Mouse (Mus musculus): ENCODE measurements at regions not wholly inside any gene's neighbourhood (a gene's known extent, or its start where the extent isn't known, plus 50 kb on each side); places are given as distances from the start of the nearest gene placed in this dataset.

DNA sequence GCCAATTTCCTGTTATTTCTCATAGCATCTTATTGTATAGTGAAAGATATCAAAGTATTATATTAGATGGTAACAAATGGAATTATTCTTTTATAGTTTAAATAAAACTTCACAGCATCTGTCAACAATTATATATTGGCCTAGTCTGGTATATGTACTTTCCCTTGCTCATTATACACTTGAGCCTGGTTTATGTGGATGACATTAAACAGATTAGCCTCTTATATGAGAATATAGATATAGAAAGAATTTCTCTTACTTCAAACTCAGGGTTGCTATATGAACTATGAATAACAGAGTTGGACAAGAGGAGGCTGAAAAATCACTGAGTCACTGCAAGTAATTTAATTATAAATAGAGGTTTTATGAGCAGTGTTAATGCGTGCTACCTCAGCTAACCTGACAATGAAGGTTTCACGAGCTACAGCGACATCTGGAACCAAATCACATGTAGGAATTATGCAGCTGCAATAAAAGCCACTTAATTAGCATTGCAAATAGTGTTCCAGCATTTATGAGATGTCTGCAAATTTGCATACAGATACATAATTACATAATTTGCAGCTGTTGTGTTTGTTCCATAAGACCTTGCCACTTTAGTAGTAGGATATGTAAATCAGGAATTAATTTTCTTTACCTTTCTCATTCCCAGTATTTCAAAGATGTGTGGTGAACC lies 452.9 kb upstream of the Frg1 start:
- no peak for DNase-seq (ENCODE audit: low spot score in 2 of 2)

DNA sequence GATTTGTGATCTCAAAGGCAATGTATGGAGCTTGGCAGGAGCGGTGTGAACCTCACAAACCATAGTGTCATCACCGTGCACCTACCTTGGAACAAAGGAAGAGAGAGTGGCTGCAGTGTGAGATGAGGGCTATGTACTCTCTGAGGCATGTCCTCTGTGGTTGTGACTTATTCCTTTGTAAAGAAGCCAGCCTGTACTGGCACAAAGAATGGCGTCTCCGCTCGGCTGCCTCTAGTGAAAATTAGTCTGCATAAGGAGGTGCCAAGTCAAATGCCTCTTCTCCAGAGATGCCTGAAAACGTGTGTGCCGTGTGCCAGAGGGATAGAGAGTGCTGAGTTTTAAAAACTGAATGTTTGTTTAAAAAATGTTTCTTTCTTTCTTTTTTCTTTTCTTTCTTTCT lies 444.0 kb upstream of the Frg1 start:
- DNase-seq (ENCODE audit: low spot score in 2 of 2): no peak

DNA sequence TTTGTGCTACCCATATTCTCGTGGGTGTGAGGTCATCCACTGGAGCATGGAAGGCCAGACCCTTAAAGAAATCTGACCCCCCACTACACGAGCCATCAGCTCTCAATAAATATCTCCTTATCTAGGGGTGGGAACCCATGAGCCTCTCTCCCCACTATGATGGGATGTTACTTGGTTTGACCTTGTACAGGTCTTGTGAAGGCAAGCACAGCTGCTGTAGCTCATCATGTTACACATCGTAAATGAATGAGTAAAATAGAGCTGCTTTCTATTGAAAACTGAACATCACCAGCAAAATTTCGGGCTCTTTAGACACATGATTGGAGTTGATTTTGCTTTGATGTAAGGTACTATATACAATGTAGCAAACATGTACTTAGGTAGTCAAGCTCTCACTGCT lies 414.8 kb upstream of the Frg1 start:
- no peak for DNase-seq (ENCODE audit: low spot score in 2 of 2)

DNA sequence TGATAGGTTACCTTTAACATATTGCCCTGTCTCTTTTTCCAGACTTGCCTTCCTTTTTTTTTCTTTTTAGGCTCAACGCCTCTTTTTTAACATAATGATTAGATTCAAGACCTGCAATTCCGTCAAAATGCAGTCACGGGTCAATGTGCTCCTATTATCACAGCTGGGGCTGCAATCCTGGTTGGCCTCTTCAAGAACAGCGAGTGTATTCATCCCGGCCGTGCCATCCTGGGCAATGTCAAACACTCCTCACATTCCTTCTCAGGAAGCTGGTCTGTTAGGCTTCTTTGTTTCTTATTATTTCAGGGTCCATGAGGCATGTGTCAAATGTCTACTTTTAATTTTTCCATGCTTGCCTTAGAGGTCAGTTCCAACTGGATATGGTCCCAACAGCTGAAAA lies 413.5 kb upstream of the Frg1 start:
- DNase-seq (ENCODE audit: low spot score in 2 of 2): no peak

DNA sequence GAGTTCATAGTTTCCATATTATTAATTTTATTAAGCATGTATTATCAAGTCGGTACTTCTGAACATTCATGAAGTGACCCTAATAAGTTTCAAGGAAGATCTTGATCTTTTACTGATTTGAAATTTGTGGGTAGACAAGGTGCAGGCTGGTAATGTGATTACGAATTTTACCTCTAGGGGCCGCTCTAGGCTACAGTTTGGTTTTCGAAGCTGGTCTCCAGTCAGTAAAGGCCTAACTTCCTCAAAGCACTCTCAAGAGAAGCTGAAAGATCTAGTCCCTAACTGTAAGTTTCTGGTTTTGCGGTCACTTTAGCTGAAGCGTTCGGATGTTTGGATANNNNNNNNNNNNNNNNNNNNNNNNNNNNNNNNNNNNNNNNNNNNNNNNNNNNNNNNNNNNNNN lies 408.1 kb upstream of the Frg1 start:
- DNase-seq (ENCODE audit: low spot score in 2 of 2): peak; percentile 36 to 43

DNA sequence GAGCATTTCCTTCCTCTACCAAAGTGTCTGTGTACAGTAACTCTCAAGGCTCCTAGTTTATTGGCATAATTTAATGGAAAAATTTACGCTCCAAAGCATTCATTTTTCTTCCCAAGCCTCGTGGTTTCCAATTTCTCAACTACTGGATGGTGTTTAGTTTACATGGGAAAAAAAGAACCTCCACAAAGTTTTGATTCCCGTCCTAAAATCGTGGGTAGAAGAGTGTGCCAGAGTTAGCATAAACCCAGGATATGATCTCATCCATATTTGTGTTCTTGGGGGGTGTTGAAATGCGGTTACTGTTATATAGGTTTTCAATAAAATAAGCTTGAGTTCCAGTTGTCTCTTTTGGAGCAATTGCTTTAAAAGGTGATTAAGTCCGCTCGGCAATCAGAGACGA lies 406.2 kb upstream of the Frg1 start:
- no peak for DNase-seq (ENCODE audit: low spot score in 2 of 2)

DNA sequence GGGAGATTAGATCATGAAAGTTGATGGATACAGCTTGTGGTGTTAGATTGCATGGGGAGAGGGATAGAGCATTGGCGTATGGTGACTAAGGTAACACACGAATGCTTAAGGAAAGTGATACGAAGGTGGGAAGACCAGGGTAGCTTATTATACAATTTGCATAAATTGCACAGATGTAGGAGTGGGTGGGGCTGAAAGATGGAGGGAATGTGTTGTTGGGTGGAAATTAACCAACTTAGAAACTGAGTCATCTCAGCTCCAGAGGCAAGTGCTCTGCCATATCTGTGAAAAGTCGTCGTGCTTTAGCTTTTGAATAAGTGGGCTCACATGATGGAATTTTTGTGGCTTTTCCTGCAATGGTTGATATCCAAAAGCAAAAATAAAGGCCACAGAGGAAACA lies 404.8 kb upstream of the Frg1 start:
- DNase-seq (ENCODE audit: low spot score in 2 of 2): peak in 1 of 2 experiments; percentile 36

DNA sequence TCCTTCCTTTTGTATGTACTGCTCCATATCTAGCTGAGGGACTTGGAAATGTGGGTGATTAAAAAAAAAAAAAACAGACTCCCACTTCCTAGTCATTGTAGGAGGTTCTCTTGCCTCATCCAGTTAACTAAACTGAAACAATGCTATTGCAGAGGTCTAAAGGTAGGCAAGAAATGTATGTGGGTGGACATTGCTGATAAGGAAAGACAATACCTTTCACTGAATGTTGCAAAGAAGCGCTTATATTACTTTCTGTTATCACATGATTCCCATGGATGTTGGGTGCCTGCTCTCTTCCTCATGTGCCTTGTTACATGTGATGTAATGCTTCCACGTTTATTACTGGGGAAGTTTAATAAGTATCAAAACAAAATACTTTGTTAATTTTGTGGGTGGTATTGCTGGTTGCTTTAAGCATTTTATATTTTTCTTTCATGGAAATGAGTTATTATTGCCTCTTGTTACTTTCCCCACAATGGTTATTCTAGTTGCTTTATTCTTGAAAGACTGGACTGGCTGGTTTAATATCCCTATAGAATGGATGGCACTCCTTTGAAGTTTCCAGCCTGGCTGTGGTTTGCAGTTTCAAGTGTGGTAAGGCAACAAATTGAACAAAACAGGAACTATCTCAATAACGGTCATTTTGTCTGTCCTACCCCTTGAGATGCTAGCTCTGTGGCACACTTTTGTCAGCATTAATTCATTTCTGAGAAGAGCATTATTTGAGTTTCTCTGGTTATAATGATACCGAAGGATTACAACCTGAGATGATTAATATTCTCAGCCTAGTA lies 403.9 kb upstream of the Frg1 start:
- no peak for DNase-seq (ENCODE audit: low spot score in 2 of 2)

DNA sequence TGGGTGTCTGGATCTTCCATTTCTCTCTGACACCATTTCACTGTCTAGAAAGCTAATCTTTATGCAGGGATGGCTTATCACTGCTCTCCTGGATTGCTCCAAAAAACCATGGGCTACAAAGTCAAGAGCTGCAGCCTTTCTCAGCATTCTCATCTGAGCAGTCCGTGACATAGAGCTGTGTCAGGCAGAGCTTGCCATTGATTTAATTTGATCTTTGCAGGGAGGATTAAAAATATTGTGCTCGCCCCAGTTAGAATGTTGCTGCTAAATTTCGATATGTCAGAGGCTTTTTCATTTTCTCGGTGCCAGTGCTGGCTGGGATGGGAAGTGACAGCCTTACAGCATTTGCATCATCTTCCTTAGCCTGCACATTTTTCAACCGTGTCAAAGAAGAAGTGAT lies 401.7 kb upstream of the Frg1 start:
- DNase-seq (ENCODE audit: low spot score in 2 of 2): no peak

DNA sequence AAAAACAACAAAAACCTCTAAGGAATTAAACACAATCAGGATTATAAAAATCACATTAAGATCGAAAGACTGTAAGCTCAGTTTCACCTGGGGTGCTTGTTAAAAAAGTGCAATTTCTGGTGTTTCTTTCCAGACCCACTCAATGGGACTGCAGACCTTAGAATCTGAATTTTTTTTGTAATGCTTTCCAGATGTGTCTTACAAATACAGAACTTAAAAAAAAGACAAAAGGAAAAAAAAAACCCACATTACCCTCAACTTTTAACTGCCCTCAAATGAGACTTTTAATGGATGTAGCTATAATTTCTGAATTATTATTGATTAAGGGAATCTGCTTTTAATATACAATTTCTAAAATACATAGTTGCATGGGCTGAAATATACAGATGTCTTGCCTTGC lies 401.2 kb upstream of the Frg1 start:
- no peak for DNase-seq (ENCODE audit: low spot score in 2 of 2)

DNA sequence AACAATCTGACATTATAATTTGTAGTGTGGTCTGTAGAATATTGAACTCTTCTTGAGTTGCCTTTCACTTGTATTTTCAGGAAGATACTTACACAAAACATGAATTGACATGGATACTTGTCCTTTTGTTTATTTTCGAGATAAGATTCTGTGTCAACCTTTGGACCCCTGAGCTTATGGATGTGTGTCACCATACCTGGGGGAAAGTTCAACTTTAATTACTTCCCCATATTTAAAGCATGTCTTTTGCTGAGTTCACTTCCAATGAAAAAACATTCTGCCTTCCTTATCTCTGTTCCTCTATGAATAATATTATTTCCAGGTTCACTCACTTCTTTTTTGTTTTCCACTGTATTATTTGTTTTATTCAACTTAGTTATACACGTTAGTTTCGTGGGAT lies 398.4 kb upstream of the Frg1 start:
- DNase-seq (ENCODE audit: low spot score in 2 of 2): no peak

DNA sequence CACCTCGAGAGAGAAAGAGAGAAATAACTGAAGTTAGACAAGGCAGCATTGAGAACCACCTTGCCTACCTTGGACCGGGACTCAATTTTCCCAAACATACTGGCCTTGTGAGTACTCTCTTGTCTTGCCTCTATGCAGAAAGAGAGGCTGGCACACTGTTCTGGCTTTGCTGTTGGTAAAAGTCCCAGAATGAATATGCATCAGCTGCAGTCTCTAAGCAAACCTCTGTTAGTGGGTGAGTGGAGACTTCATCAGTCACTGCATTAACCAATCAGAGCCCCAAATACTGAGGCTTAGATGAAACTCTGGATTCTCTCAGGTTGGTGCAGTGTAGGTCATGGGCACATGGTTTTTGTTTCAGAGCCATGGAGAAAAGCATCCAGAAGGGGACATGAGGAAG lies 378.8 kb upstream of the Frg1 start:
- no peak for DNase-seq (ENCODE audit: low spot score in 2 of 2)

DNA sequence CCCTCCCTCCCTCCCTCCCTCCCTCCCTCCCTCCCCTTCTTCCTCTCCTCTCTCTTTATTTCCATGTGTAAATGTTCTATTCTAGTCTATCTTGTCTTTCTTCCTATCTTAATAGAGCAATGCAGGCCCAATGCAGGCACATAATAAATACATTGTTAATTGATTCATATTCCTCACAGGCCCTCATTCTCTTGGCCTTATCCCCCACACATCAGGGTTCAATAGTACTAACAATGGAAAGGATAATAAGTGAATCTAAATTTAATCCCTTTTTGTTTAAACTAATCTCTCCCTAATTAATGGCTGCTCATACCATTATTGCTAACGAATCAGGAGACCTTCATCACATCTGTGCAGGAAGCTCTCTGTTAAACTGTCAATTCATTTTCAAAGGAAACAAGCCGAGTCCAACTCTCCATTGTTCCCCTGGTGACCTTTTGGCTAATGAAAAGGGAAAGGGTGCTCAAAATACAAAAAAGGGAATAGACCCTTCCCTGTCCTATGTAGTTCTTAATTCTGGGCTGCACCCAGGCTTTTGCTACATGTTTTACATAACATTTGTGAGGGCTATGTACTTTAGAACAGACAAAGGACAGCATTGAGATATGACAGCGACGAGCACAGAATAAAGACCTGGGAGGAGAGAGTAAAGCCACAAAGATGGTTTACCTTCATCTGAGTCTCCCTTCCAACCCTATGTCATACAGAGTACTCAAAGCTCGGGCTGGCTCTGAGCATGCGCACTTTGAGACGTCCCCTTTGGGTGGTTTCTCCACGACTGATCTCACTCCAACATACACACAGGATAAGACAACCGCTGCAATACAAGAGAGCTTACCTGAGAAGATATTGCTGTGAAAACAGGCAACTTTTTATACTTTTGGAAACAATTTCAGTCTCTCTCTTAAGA lies 370.3 kb upstream of the Frg1 start:
- DNase-seq (ENCODE audit: low spot score in 2 of 2): no peak

DNA sequence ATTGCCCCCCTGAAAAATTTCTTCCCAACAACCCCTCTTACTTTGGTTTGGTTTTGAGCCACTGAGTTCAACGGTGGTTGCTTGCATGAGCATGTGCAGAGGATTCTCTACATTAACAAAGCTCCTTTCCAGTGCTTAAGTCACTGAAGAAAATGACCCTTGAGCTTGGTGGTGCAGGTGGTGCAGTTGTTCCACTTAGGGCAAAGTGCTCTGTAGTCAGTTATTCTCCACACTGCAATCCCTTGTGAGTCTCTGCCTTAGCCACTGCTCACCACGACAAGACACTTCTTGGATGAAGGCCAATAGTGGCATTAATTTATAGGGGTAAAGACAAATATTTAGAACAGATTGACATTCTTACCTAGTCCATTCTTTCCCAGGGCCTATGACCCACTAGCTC lies 369.1 kb upstream of the Frg1 start:
- DNase-seq (ENCODE audit: low spot score in 2 of 2): no peak

DNA sequence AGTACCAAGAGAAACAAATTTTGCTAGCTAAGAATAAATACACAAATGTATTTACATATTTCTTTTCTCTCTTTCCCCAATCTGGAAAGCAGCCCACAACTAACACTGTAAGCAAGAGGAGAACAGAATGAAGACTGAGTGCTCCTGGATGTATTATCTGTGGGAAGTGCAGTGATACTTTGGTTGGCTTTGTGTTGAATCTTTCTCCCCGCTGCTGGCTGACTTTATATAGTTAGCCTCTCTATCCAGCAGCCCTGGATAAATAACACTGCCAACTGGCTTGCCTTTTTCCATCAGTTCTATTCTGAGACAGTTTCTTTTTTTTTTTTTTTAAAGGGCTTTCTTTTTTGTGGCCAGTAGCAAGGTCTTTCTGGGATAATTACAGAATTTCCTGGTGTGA lies 366.0 kb upstream of the Frg1 start:
- no peak for DNase-seq (ENCODE audit: low spot score in 2 of 2)

DNA sequence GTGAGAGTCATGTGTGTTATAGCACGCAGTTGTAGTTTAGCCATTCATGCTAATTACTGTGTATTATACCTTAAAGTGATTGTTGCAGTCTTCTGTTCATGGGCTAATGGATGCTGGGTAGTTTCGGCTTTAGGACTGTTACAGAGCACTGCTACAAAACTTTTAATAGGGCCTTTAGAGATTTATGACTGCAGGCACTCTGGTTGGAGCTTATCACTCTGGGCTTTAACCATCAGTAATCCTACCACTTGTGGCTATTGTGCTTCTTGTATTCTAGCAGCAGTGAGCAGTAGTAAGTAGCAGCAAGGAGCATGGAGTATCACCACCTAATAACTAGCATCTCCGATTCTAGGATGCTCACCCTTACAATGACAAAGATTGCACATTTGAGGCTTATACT lies 362.6 kb upstream of the Frg1 start:
- DNase-seq (ENCODE audit: low spot score in 2 of 2): no peak

DNA sequence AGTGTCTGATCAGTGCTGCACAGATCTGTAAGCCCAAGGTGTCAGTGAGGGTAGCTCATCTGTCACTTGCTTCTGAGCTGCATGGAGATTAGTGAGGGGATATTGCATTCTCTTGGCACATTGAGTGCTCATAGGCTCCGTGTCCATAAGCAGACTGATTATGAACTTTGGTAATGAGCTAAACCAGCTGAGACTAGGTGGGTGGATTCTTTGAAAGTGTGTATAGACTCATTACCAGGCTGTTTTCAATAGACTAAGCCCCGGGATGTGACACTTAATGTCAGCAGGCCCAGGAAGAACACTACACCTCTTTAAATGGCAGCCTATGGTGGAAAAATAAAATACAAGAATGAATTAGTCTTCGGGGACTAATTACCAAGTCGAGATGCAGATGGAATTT lies 354.9 kb upstream of the Frg1 start:
- DNase-seq (ENCODE audit: low spot score in 2 of 2): no peak

DNA sequence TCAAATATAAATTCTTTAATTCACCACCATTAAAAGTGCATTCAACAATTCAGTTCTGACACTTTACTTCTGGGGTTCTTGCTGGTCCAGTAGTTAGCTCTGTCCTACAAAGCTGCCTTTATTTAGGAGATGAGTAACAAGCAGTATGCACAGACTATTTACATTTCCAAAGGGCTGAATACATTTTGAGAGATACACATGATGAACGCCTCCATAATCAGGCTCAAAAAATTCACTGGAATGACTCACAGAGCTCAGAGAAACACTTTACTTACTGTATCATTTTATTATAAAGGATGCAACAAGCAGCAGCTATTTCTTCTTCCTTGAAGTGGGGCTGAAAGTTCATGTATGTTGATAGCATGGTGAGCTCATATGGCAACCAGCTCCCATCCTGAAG lies 336.6 kb upstream of the Frg1 start:
- peak in 1 of 2 experiments; percentile 29 for DNase-seq (ENCODE audit: low spot score in 2 of 2)

DNA sequence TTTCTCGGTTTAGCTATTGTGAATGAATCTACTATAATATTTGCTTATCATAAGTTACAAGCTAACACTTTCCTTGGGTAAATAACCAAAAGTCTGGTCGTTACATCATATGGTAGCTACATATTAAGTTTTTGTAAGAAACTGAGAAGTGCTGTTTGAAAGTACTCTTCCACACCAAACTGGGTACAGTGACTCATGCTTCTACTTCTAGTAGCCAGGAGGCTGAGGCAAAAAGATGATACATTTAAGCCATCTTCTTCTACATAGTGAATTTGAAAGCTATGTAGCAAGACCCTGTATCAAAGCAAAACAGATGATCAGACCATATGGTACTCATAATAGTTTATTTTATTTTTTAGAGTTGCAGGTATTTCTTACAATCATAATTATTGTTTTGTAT lies 335.8 kb upstream of the Frg1 start:
- no peak for DNase-seq (ENCODE audit: low spot score in 2 of 2)

DNA sequence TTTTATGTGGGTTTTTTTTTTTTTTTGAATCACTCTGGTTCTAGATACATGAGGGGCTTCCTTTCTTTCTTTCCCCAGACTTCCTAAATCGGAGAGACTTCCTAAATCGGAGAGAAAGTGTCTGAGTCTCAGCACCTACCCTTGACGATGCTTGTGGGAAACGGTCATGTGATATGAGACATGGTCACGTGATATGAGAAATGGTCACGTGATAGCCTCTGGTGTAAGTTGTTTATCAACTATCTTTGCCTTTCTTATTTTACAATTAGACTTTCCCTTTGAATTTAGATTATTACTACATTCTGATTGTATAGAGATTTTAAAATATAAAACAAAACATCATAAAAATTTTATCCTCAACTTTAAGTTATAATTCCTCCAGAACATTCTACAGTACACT lies 330.1 kb upstream of the Frg1 start:
- no peak for DNase-seq (ENCODE audit: low spot score in 2 of 2)

DNA sequence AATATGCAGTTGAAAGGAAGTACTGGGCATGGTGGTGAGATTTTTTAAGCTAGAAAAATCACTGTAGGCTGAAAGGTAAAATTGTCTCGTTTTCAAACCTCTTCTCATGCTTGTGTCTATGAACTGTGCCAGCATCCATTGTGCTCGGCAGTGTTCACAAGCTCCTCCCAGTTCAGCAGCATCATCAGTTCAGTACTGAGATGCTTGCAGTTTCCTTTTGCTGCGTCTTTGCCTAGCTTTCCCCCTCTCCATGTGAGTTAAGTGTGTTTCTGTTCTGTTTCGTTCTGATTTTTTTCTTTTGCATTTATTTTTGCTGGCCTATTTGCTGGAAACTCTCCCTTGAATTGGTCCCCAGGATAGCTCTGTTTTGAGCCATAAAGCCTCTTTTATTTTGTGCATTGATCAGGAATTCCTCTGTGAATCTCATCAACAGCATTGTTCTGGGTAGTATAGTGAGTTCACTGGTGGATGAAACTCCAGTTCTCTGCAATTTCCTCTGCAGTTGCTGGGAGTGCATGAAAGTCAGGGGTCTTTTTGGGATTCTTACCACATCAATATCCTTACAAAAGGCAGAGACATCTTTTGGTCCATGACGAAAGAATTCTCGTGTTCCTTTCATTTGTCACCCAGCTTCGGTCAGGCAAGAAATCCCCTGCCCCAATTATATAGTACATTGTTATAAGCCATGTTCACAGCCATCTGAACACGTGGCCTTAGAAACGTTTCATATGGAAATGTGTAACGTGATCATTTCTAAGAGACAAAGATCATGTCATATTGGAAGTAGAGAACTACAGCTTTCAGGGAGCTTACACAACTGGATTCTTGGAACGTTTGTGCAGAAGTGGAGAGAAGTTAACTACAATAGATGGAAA lies 326.2 kb upstream of the Frg1 start:
- DNase-seq (ENCODE audit: low spot score in 2 of 2): no peak
